In genomic region chr3:56456317-56456716, GRCm38 (mm10) we compare ENCODE assay signal across 20 mouse cellular contexts.
DNase-seq lines count a peak whose midpoint lies in the region; ATAC-seq and TF ChIP-seq lines count a peak whose summit lies in the region.
"Had no signal": no experiment of that assay in that cellular context is flagged by ENCODE, and none has a peak within 500 bp of the region (broad histone marks: within the 10 kb centered on the region; RNA-seq: fewer than 3 reads in every experiment).

No protein-coding gene starts in this region.

- H3K4me2 ChIP-seq in forebrain, embryonic 11.5 days (ENCODE audit: low read depth, low read length, severe bottlenecking), result no peak overlapping the region
- no peak overlapping the region for H3K4me2 ChIP-seq in forebrain, postnatal 0 days (ENCODE audit: low read depth)
- H3K4me2 ChIP-seq in forebrain, embryonic 14.5 days (ENCODE audit: low read length), result no peak overlapping the region
- no peak overlapping the region for H3K4me2 ChIP-seq in midbrain, embryonic 11.5 days
- H3K4me2 ChIP-seq: liver, embryonic 11.5 days; lung, embryonic 15.5 days had no signal

- peaks cover 5% of the 10 kb centered on the region; the same call in 1 of the 2 replicates for H3K4me1 ChIP-seq in forebrain, embryonic 11.5 days (replicated peaks; ENCODE audit: control insufficient read depth, insufficient read depth, low read length)
- H3K4me1 ChIP-seq in forebrain, postnatal 0 days (ENCODE audit: insufficient read depth), result 0 out of 2 replicates have a peak, but pooled peaks cover 3% of the 10 kb centered on the region
- H3K4me1 ChIP-seq in forebrain, embryonic 14.5 days (ENCODE audit: control insufficient read depth, insufficient read depth, low read length), result peaks cover 9% of the 10 kb centered on the region; the same call in 1 of the 2 replicates
- H3K4me1 ChIP-seq in midbrain, embryonic 11.5 days (ENCODE audit: control insufficient read depth, insufficient read depth, low read length), result peaks cover 10% of the 10 kb centered on the region
- H3K4me1 ChIP-seq in lung, adult 2 months (ENCODE audit: control insufficient read depth, insufficient read depth, low read length), result no peaks in the 10 kb centered on the region
- H3K4me1 ChIP-seq: heart, embryonic 10.5 days; limb, embryonic 10.5 days; lung, embryonic 15.5 days had no signal

- H3K9ac ChIP-seq in forebrain, embryonic 11.5 days (ENCODE audit: low read length), result no peak overlapping the region
- no peak overlapping the region for H3K9ac ChIP-seq in forebrain, postnatal 0 days
- no peak overlapping the region for H3K9ac ChIP-seq in forebrain, embryonic 14.5 days (ENCODE audit: low read length)
- H3K9ac ChIP-seq in midbrain, embryonic 11.5 days (ENCODE audit: low read length), result no peak overlapping the region
- H3K9ac ChIP-seq: lung, embryonic 15.5 days had no signal

- peak; percentile 56 for DNase-seq in forebrain, embryonic 11.5 days (ENCODE audit: low spot score)
- DNase-seq in forebrain, postnatal 0 days, result no peak
- peak; percentile 49 for DNase-seq in forebrain, embryonic 14.5 days (ENCODE audit: low spot score)
- no peak for DNase-seq in midbrain, embryonic 11.5 days (ENCODE audit: low spot score, missing footprints)
- peak; percentile 39 for DNase-seq in retina, embryonic 14.5 days (ENCODE audit: low spot score)
- DNase-seq in lung, adult 2 months, result no peak
- no peak for DNase-seq in left cerebral cortex, adult 8-10 months (ENCODE audit: low spot score in 2 of 2)
- DNase-seq: adrenal gland, adult 8-10 months; cerebellum, adult 11 months; heart, postnatal 10 days; kidney, adult 2 months; kidney, postnatal 4 days; right cerebral cortex, postnatal 25 days; thymus, postnatal 36 days had no signal

- H3K4me3 ChIP-seq in forebrain, embryonic 11.5 days (ENCODE audit: low read depth, low read length), result no peak overlapping the region
- H3K4me3 ChIP-seq in forebrain, postnatal 0 days (ENCODE audit: low read depth, low read length), result no peak overlapping the region
- H3K4me3 ChIP-seq in forebrain, embryonic 14.5 days (ENCODE audit: low read depth, low read length), result no peak overlapping the region
- H3K4me3 ChIP-seq in midbrain, embryonic 11.5 days (ENCODE audit: low read depth, low read length), result no peak overlapping the region
- no peak overlapping the region for H3K4me3 ChIP-seq in lung, adult 2 months (replicated peaks; ENCODE audit: extremely low read depth, low read depth, low read length)
- H3K4me3 ChIP-seq: erythroblast, embryonic 14.5 days; heart, embryonic 10.5 days; limb, embryonic 10.5 days; lung, embryonic 15.5 days had no signal

- ATAC-seq in forebrain, embryonic 11.5 days (replicated peaks; ENCODE audit: low FRiP score), result peak; percentile 83
- no peak for ATAC-seq in forebrain, postnatal 0 days
- peak; percentile 82; the same call in 1 of the 2 replicates for ATAC-seq in forebrain, embryonic 14.5 days
- ATAC-seq in midbrain, embryonic 11.5 days (ENCODE audit: low FRiP score), result peak; percentile 88

- whole genome bisulfite sequencing in forebrain, embryonic 11.5 days, result 29% methylated on average over 6 of the region's 6 CpGs
- 33% methylated on average over 6 of the region's 6 CpGs for WGBS in forebrain, postnatal 0 days
- 19% methylated on average over 6 of the region's 6 CpGs for WGBS in forebrain, embryonic 14.5 days
- 26% methylated on average over 6 of the region's 6 CpGs for WGBS in midbrain, embryonic 11.5 days
- 82% methylated on average over 6 of the region's 6 CpGs for WGBS in lung, adult 2 months

- H3K27me3 ChIP-seq in forebrain, embryonic 11.5 days (ENCODE audit: control insufficient read depth, insufficient read depth, low read length), result no peaks in the 10 kb centered on the region
- H3K27me3 ChIP-seq in forebrain, postnatal 0 days (ENCODE audit: insufficient read depth, low read length), result no peaks in the 10 kb centered on the region
- no peaks in the 10 kb centered on the region for H3K27me3 ChIP-seq in forebrain, embryonic 14.5 days (replicated peaks; ENCODE audit: control insufficient read depth, insufficient read depth, low read length)
- H3K27me3 ChIP-seq in midbrain, embryonic 11.5 days (ENCODE audit: control insufficient read depth, insufficient read depth, low read length), result no peaks in the 10 kb centered on the region
- H3K27me3 ChIP-seq: lung, embryonic 15.5 days had no signal

- H3K27ac ChIP-seq in forebrain, embryonic 11.5 days (ENCODE audit: low read depth, low read length), result no peak overlapping the region
- no peak overlapping the region for H3K27ac ChIP-seq in forebrain, postnatal 0 days (ENCODE audit: low read depth, low read length)
- no peak overlapping the region for H3K27ac ChIP-seq in forebrain, embryonic 14.5 days (ENCODE audit: low read depth, low read length)
- no peak overlapping the region; the same call in 1 of the 2 replicates for H3K27ac ChIP-seq in midbrain, embryonic 11.5 days (ENCODE audit: low read depth, low read length)
- H3K27ac ChIP-seq: heart, embryonic 10.5 days; limb, embryonic 10.5 days; lung, embryonic 15.5 days; macrophage had no signal

- no peak for TF ChIP-seq CTCF in forebrain, postnatal 0 days (IDR thresholded peaks at IDR 0.05; ENCODE audit: low read depth)
- no peak for TF ChIP-seq CTCF in lung, adult 2 months (IDR thresholded peaks at IDR 0.05; ENCODE audit: insufficient read depth, low read length)

- no peak for TF ChIP-seq POLR2A in lung, adult 2 months (IDR thresholded peaks at IDR 0.05; ENCODE audit: borderline replicate concordance, extremely low read depth, low read depth, low read length)

- H3K36me3 ChIP-seq in forebrain, embryonic 11.5 days (ENCODE audit: control insufficient read depth, insufficient read depth, low read length), result no peaks in the 10 kb centered on the region
- no peaks in the 10 kb centered on the region for H3K36me3 ChIP-seq in forebrain, postnatal 0 days (ENCODE audit: insufficient read depth)
- H3K36me3 ChIP-seq in forebrain, embryonic 14.5 days (ENCODE audit: control insufficient read depth, insufficient read depth, low read length), result no peaks in the 10 kb centered on the region
- H3K36me3 ChIP-seq in midbrain, embryonic 11.5 days (ENCODE audit: control insufficient read depth, insufficient read depth, low read length), result no peaks in the 10 kb centered on the region
- H3K36me3 ChIP-seq: heart, embryonic 10.5 days; limb, embryonic 10.5 days; lung, embryonic 15.5 days had no signal

- H3K9me3 ChIP-seq in forebrain, embryonic 11.5 days (ENCODE audit: control insufficient read depth, low read length), result no peaks in the 10 kb centered on the region
- no peaks in the 10 kb centered on the region for H3K9me3 ChIP-seq in forebrain, postnatal 0 days (ENCODE audit: low read length)
- no peaks in the 10 kb centered on the region for H3K9me3 ChIP-seq in forebrain, embryonic 14.5 days (replicated peaks; ENCODE audit: control insufficient read depth, low read length)
- no peaks in the 10 kb centered on the region for H3K9me3 ChIP-seq in midbrain, embryonic 11.5 days (ENCODE audit: control insufficient read depth, low read length)
- H3K9me3 ChIP-seq: heart, embryonic 10.5 days; limb, embryonic 10.5 days; lung, embryonic 15.5 days had no signal

Comparison
In these comparisons a context has a peak if more than half of its experiments do, and no peak if none do; other contexts are left out.
1. DNase-seq: peak in forebrain, embryonic 11.5 days (single experiment), forebrain, embryonic 14.5 days (single experiment) and retina, embryonic 14.5 days (single experiment); none in forebrain, postnatal 0 days (single experiment), midbrain, embryonic 11.5 days (single experiment), lung, adult 2 months (single experiment) and left cerebral cortex, adult 8-10 months (0 of 2).